Mouse (Mus musculus) brain, embryonic 14.5 days (tissue): ENCODE results near the gene Actr1a. TPM values are rescaled to one million over a fixed set of nuclear protein-coding genes. Genes with fewer than 3 reads are reported as not detected.

Experiments used
- DNase-seq: peaks from one replicate; pipeline ENCODE4 v3.0.0-alpha.2; 2011; ENCODE audit warnings: low read depth
- CTCF ChIP-seq: fragments of 200-500 bp; IDR thresholded peaks from 2 replicates; pipeline ENCODE4 v1.5.1; 2012; ENCODE audit warnings: inconsistent platforms, mild to moderate bottlenecking, moderate library complexity, borderline replicate concordance; ENCODE audit not compliant: insufficient read depth, insufficient read length; ENCODE audit errors: extremely low read depth
- POLR2A ChIP-seq: fragments of 200-500 bp; IDR thresholded peaks from 2 replicates; pipeline ENCODE4 v1.6.1; 2012; ENCODE audit warnings: mild to moderate bottlenecking, inconsistent platforms, borderline replicate concordance; ENCODE audit not compliant: poor library complexity, insufficient read depth, insufficient read length, severe bottlenecking; ENCODE audit errors: extremely low read depth
- polyA plus RNA-seq: library from polyadenylated mRNA; depleted of rRNA; stranded (reverse); fragments of >200 nt; gene quantifications from 2 replicates; pipeline ENCODE4 v1.2.3, GENCODE M21; 2012

Gene Actr1a
- polyA plus RNA-seq, 1 experiment, result 264 TPM

DNA sequence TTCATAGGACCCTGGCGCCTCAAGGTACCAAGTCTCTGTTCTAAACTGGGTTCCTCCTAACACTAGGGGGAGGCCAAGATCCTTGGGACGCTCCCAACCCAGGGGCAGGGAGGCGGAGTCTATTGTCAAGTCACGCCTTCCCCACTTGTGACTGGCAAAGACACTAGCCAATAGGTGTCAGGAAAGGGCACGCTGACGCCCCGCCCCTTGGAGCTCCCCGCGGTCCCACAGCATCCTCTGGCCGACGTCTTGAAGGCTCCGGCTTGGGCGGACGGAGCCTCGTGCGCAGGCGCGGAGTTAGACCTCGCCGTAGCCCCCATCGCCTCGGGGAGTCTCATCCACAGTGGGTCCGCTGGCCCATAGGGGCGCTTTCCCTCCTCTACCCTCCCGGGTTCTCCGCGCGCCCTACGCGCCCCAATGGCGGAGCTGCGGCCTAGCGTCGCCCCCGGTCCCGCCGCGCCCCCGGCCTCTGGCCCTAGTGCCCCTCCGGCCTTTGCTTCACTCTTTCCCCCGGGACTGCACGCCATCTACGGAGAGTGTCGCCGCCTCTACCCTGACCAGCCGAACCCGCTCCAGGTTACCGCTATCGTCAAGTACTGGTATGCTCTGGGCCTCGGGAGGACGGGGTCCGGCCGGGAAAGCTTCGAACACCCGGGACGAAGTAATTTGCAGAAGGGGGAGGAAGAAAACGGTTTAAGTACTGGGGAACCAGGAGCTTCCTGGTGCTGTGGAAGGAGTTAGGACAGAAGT lies 1.3 kb upstream of the Actr1a start, which contains the start of gene Sufu:
Sufu (plus strand) TSS at position 211 of the 750 bp plus-strand sequence.
- DNase-seq, result peak; percentile 100
- peak; percentile 86 for TF ChIP-seq CTCF
- TF ChIP-seq POLR2A, result peak; percentile 68; the same call in 1 of the 2 replicates

DNA sequence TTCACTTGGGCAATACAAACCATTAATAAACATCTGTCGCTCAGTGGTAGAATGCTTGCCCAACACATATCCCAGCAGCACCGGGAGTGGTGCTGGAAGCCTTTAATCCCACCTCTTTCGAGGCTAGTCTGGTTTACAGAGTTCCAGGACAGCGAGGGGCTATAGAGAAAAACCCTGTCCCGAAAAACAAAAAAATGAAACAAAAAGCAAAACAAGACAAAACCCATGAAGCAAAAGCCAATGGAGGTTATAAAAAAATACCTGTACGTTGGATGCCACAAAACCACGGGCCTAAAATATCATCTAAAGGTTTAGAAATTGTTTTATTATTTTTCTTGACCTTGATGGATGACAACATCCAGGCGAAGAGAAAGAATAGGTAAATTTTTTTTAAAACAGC lies 561 bp upstream of the Actr1a start:
- TF ChIP-seq CTCF, result no peak
- no peak for TF ChIP-seq POLR2A

DNA sequence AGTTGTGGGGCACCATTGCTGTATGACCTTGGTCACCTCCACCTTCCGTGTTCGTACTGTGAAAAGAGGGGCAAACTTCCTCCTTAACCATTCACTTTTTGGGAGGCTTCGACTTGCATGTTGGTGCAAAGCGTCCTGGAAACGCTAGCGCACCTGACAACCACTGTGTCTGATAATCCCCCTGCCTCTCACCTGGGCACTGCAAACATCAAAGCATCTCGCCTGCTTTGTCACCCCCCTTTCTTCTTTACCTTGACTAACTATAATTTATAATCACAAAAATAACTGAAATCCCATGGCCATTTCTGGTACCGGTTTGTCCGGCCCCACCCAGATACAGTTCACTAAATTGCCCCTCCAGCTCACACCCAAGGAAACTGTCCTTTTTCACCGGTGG lies 838 bp downstream of the Actr1a start:
- no peak for DNase-seq
- TF ChIP-seq CTCF (no peak), POLR2A (no peak)

More for the DNA sequence above, 561 bp upstream of the Actr1a start:
- DNase-seq, result no peak

DNA sequence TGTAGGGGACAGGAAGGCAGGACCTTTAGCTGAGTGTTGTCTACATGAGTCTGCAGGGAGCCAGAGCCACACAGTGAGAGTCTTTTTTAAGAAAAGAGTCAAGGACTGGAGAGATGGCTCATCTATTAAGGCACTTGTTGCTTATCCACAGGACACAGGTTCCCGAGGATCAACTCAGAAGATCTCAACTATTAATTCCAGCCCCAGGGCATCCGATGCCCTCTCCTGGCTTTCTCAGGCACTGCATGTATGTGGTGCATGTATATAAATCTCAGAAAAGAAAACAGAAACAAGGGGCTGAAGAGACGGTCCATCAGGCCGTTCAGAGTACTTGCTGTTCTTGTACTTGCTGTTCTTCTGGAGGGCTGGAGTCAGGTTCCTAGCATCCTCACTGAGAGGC lies 3.5 kb downstream of the Actr1a start:
- peak; percentile 33 for DNase-seq
- TF ChIP-seq CTCF, result peak; percentile 55; the same call in 1 of the 2 replicates
- no peak for TF ChIP-seq POLR2A

DNA sequence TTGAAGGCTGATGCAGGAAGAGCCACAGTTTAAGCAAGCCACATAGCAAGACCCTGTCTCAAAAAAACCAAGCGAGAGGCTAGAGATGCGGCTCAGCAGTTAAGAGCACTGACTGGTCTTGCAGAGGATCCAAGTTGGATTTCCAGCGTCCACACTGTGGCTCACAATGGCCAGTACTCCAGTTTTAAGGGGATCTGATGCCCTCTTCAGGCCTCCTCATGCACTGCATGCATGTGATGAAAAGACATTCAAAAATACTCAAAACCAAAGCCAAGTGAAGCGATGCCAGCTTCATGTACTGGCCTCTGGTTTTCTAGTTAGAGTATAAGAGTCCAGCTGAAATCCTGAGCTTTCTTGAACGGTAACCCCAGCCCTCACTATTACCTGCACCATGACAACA lies 5.7 kb downstream of the Actr1a start:
- no peak for DNase-seq
- TF ChIP-seq POLR2A, result no peak
- TF ChIP-seq CTCF, result peak; percentile 16; the same call in 1 of the 2 replicates

DNA sequence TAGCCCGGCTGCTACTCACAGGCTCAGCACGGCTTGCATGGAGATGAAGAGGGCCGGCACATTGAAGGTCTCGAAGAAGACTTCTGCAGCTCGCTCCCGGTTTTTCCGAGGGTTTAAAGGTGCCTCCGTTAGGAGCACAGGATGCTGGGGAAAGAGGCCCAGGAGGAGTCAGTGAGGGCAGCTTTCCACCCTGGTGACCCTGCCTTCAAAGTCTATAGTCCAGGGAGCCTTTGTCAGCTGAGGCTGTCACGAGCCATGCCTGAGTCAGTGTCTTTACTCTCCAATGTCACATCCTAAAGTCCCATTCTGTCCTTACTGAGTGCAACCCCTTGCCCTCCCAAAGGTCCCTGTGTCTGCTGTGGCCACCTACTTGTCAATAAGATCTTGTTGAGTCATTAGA lies 13.3 kb downstream of the Actr1a start:
- DNase-seq, result no peak
- no peak for TF ChIP-seq CTCF
- TF ChIP-seq POLR2A, result no peak

DNA sequence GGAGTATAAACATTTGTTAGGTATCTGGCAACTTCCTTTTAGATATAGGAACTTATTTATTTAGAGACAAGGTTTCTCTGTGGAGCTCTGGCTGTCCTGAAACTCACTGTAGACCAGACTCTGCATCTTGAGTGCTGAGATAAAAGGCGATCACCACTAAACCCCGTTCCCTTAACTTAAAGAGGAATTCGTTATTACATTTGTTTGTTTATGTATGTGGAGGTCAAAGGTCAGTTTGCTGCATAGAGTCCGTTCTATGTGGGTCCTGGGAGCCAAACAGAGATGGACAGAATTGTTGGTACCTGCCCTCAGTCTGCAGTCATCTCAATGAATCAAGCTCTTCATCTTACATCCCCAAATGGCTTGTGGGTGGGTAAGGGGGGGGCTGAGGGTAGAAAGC lies 19.7 kb downstream of the Actr1a start:
- no peak for DNase-seq
- TF ChIP-seq POLR2A (no peak), CTCF (no peak)

DNA sequence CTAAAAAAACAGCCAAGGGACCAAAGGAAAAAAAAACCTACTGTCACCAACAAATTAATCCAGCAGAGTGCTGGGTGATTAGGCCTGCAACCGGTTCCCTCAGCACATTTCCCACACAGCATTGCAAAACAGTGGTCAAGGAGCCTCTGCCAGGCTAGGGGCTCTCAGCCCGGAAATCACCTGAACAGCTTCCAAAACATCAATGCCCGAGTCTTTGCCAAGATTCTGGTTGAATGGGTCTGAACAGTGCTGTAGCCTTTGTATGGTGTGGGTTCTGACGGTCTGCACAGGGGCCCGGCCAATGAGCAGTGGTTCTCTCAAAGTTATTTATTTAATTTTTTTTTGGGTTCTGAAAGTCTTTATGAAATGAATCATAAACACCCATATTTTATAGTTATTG lies 20.1 kb downstream of the Actr1a start:
- DNase-seq, result peak; percentile 83

DNA sequence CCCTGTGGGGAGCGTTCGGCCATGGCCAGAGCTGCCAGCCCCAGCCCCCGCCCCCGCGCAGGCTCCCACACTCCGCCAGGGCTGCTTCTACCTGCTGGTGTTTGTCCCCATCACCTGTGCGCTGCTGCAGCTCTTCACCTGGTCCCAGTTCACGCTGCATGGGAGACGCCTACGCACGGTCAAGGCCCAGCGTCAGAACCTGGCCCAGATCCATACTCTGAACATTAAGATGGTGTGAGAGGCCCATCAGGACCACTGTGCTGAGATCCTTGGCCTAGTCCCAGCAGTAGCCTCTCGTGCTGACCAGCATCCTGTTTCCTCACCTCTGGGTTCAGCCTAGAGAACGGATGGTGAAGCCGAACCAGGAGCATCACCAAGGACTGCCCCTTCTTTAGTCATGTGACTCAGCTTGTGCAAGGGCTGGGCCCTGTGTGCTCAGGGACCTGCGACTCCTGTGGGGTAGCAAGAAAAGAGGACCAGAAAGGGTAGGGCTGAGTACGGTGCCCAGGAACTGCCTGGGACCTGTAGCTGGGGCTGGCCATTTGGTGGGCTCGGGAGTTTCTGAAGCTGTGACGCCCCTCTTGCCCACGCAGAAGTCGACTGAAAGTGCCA lies 21.0 kb downstream of the Actr1a start:
- DNase-seq, result no peak
- TF ChIP-seq POLR2A, result no peak

More for the DNA sequence above, 20.1 kb downstream of the Actr1a start:
- TF ChIP-seq POLR2A, result no peak
- no peak for TF ChIP-seq CTCF

DNA sequence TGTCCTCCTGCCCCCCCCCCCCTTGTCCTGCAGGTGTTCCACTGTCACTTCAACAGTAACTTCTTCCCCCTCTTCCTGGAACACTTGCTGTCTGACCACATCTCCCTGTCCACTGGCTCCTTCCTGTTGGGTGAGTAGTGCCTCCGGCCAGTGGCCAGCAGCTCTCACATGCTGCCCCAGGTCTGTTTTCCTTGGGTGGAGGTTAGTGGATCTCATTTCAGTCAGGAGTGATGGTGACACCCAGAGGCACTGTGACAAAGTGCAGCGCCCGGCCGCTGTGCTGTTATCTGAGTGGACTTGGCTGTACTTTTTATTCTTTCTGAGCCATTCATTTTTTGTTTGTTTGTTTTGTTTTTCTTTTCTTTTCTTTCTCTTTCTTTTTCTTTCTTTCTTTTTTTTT lies 26.3 kb downstream of the Actr1a start:
- DNase-seq, result peak; percentile 60
- TF ChIP-seq CTCF (peak; percentile 70), POLR2A (no peak)

DNA sequence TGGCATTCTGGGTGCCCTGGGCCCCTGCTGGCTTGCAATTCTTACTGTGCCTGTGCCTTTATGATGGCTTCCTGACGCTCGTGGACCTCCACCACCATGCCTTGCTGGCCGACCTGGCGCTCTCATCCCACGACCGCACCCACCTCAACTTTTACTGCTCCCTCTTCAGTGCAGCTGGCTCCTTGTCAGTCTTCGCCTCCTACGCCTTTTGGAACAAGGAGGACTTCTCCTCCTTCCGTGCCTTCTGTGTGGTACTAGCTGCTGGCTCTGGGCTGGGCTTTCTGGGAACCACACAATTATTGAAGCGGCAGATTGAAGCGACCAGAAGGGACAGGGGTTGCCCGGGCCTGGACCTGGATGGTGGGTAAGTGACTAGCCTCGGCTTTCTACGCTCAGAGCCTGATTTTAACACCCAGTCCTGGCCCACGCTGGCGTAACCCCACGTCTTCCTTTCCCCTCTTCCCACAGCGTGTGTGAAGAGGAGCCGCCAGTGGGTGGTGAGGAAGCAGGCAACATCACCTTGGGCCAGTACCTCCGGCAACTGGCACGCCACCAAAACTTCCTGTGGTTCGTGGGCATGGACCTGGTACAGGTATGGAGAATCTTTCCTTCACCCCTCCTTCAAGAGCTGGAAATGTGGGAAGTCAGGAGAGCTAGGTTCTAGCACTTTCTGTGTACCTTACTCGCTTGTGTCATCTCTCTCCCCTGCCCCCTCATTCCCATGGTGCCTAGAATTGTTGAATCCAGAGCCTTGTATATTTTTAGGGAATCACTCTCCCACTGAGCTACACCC lies 27.6 kb downstream of the Actr1a start:
- TF ChIP-seq POLR2A, result no peak
- no peak for TF ChIP-seq CTCF
- DNase-seq, result no peak
